Mouse (Mus musculus): ENCODE measurements around the gene Olfr633. TPM values are rescaled to one million over a fixed set of nuclear protein-coding genes. Genes with fewer than 3 reads are reported as not detected.

Gene Olfr633
- not detected for polyA plus RNA-seq (2017; shearing (Covaris generic))

DNA sequence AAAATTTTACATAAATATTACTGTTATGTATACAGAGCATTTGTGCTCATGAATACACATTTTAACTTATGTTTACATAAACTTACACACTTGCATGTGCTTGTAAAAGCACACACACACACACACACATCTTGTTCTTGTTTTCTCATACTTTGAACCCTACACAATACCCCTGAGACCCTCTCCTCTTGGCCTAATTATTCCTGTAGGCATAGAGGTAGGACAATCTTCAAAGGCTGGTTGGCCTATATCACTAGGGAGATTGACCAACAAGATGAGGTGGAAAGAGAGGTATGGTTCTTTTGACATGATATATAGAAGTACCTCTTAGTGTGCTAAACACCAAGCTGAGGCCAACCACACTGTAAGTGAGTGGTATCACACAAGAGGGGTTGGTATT is at the start of gene Olfr633:
Gene Olfr633, plus strand, starts transcription at position 301 of the 400 bp plus-strand sequence.

DNA sequence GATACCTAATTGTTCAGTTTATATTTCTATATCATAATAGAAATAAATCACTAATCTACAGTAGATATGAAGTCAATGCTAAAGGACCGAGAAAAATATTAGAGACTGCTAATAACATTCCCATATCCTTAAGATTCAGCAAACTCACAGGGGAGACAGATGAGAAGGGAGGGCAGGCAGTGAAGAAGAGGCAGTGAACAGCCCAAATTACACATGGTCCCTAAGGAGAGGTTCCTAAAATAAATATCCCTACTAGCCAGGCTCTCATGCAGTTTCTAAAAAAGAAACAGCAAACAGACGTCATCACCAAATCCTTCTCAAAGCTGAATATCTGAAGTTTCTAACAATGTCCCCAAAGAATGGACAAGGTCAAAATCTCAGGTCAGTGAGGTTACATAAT is 41.0 kb upstream of the Olfr633 start, which contains the start of gene Olfr65:
Gene Olfr65, plus strand, starts transcription at position 301 of the 400 bp plus-strand sequence.

DNA sequence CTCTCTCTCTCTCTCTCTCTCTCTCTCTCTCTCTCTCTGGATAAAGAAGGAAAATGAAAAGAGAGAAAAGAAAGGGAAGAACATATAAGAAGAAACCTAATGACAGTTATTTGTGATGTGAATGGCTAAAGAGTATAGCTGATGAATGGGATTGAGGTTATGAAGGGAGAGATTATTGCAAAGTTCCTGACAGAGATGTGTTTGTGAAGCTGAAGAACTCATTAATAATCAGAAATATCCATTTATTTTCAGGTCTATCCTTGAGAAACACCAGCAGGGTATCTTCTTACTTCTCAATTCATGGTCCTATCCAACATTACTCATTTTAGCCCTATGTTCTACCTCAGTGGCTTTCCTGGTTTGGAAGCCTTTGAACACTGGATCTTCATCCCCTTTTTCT is 15.7 kb upstream of the Olfr633 start, which contains the start of gene Olfr631:
Gene Olfr631, plus strand, starts transcription at position 301 of the 400 bp plus-strand sequence.

GRCm38 (mm10) chr7:103934264-103934663 is 10.0 kb upstream of the Olfr633 start, which contains the start of gene Olfr632:
Olfr632 (plus strand) TSS chr7:103934347.

DNA sequence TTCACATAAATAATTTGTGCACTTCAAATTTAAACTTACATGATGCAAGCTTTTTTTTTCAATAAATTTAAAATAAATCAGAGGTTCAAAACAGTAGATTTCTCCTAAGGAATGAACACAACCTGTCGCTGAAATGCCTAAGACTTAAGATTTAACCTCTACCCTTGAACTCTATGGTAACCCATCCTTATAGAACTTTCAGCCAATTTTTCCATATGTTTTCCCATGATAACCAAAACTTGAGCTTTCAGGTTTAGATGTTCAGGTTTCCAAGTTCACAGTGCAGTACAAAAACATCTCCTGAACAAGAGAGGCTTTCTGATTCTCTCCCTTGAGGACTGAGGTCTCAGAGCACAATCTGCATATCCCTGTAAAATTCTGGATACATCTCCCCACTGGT is 26.6 kb downstream of the Olfr633 start, which contains the start of gene Olfr635:
Gene Olfr635, plus strand, starts transcription at position 301 of the 400 bp plus-strand sequence.

DNA sequence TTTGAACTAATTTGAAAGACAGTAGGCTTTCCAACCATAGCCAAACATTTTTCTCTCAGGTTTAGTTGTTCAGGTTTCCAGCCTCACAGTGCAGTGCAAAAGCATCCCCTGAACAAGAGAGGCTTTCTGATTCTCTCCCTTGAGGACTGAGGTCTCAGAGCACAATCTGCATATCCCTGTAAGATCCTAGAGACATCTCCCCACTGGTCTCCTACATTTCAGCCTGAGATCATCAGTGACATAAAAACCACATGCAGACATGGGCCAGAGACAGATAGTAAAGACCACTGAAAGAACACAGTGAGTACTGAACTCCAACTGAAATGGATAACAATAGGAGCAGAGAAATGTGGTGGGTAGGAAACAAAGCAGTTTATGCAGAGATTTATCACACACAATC is 54.2 kb downstream of the Olfr633 start, which contains the start of gene Olfr638:
Gene Olfr638, plus strand, starts transcription at position 301 of the 400 bp plus-strand sequence.

Other genes starting within 250 kb of the Olfr633 start
- gene Olfr243, start 229.8 kb upstream of the Olfr633 start, polyA plus RNA-seq (2017; shearing (Covaris generic)) = not detected
- gene Olfr628, start 214.1 kb upstream of the Olfr633 start, polyA plus RNA-seq (2017; shearing (Covaris generic)) = not detected
- not detected for gene Olfr629, start 199.5 kb upstream of the Olfr633 start, polyA plus RNA-seq (2017; shearing (Covaris generic))
- gene Olfr630, start 187.1 kb upstream of the Olfr633 start, polyA plus RNA-seq (2017; shearing (Covaris generic)) = not detected
- gene Olfr69, start 172.8 kb upstream of the Olfr633 start, polyA plus RNA-seq (2017; shearing (Covaris generic)) = not detected
- 0.09 TPM for gene Olfr68, start 164.7 kb upstream of the Olfr633 start, polyA plus RNA-seq (2017; shearing (Covaris generic))
- gene Olfr67, start 152.6 kb upstream of the Olfr633 start, polyA plus RNA-seq (2017; shearing (Covaris generic)) = not detected
- gene Hbb-bt, start 130.4 kb upstream of the Olfr633 start, polyA plus RNA-seq (2017; shearing (Covaris generic)) = 19.9 TPM
- 82.8 TPM for gene Hbb-bs, start 116.3 kb upstream of the Olfr633 start, polyA plus RNA-seq (2017; shearing (Covaris generic))
- not detected for gene Hbb-bh2, start 103.9 kb upstream of the Olfr633 start, polyA plus RNA-seq (2017; shearing (Covaris generic))
- gene Hbb-bh1, start 101.3 kb upstream of the Olfr633 start, polyA plus RNA-seq (2017; shearing (Covaris generic)) = not detected
- gene Hbb-y, start 91.2 kb upstream of the Olfr633 start, polyA plus RNA-seq (2017; shearing (Covaris generic)) = not detected
- gene Olfr66, start 58.2 kb upstream of the Olfr633 start, polyA plus RNA-seq (2017; shearing (Covaris generic)) = not detected
- not detected for gene Olfr64, start 50.0 kb upstream of the Olfr633 start, polyA plus RNA-seq (2017; shearing (Covaris generic))
- gene Olfr65, start 41.0 kb upstream of the Olfr633 start, polyA plus RNA-seq (2017; shearing (Covaris generic)) = not detected
- gene Olfr631, start 15.6 kb upstream of the Olfr633 start, polyA plus RNA-seq (2017; shearing (Covaris generic)) = not detected
- not detected for gene Olfr632, start 10.1 kb upstream of the Olfr633 start, polyA plus RNA-seq (2017; shearing (Covaris generic))
- 0.04 TPM for gene Olfr635, start 26.7 kb downstream of the Olfr633 start, polyA plus RNA-seq (2017; shearing (Covaris generic))
- not detected for gene Olfr638, start 54.3 kb downstream of the Olfr633 start, polyA plus RNA-seq (2017; shearing (Covaris generic))
- gene Olfr639, start 72.9 kb downstream of the Olfr633 start, polyA plus RNA-seq (2017; shearing (Covaris generic)) = not detected
- gene Olfr640, start 81.1 kb downstream of the Olfr633 start, polyA plus RNA-seq (2017; shearing (Covaris generic)) = not detected
- gene Olfr641, start 91.0 kb downstream of the Olfr633 start, polyA plus RNA-seq (2017; shearing (Covaris generic)) = not detected
- 0.06 TPM for gene Olfr642, start 108.2 kb downstream of the Olfr633 start, polyA plus RNA-seq (2017; shearing (Covaris generic))
- not detected for gene 4930516K23Rik, start 117.0 kb downstream of the Olfr633 start, polyA plus RNA-seq (2017; shearing (Covaris generic))
- not detected for gene Olfr644, start 127.4 kb downstream of the Olfr633 start, polyA plus RNA-seq (2017; shearing (Covaris generic))
- not detected for gene Olfr645, start 141.0 kb downstream of the Olfr633 start, polyA plus RNA-seq (2017; shearing (Covaris generic))
- not detected for gene Olfr646, start 160.4 kb downstream of the Olfr633 start, polyA plus RNA-seq (2017; shearing (Covaris generic))
- gene Ubqln5, start 185.4 kb downstream of the Olfr633 start, polyA plus RNA-seq (2017; shearing (Covaris generic)) = not detected
- gene Olfr643, start 193.0 kb downstream of the Olfr633 start, polyA plus RNA-seq (2017; shearing (Covaris generic)) = not detected
- gene Ubqln3, start 198.8 kb downstream of the Olfr633 start, polyA plus RNA-seq (2017; shearing (Covaris generic)) = not detected
- not detected for gene Ubqlnl, start 206.1 kb downstream of the Olfr633 start, polyA plus RNA-seq (2017; shearing (Covaris generic))
- not detected for gene Olfm5, start 220.4 kb downstream of the Olfr633 start, polyA plus RNA-seq (2017; shearing (Covaris generic))
- 0.26 TPM for gene Olfr648, start 239.0 kb downstream of the Olfr633 start, polyA plus RNA-seq (2017; shearing (Covaris generic))